Mouse (Mus musculus): ENCODE measurements around the gene Def6. TPM values are rescaled to one million over a fixed set of nuclear protein-coding genes. Genes with fewer than 3 reads are reported as not detected.

Def6 gene
- total and polyA plus RNA-seq, 3 experiments, result 121 to 154 TPM; not detected in 1

DNA sequence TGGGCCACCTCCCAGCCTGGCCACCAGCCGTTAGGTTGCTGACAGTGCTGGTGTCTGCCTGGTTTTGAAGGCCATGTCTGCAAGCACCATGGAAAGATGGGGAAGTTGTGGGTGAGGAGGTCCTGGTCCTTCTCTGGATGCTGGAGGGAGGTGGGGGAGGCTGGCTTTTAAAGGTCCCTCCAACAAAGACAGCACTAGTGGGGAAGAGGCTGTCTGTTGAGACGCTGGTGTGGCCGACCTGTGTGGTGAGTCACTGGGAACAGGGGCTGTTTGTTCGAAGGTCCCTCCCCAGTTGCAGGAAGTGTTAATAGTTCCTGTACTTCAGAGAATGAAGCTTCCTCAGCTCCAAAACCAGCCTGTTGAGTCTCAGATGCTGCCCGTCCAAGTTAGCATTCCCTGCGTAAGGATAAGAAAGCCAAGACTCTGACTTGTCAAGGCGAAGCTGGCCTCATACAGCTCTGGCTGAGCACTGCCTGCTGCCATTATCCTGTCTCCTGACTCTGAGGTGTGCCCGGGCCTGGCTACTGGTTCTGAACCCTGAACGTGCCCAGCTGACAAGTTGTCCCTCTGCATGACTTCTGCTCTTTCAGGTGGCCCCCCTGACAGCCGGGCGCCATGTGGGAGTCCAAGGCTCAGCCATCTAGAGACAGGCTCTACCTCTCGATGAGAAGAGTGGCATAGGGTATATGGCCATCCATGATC, 44.2 kb downstream of the Def6 start:
- no peaks in the 10 kb centered on the region for H3K79me2 ChIP-seq (ENCODE audit: control insufficient read depth, insufficient read depth, low read length, poor library complexity)
- DNase-seq (ENCODE audit: low read depth, low spot score), result no peak
- no peak overlapping the region for H3K9ac ChIP-seq (ENCODE audit: control insufficient read depth, low read depth, low read length, poor library complexity, severe bottlenecking)
- no peak overlapping the region for H3K4me3 ChIP-seq (ENCODE audit: control insufficient read depth in 1 of 2, insufficient read depth in 1 of 2, low read depth in 2 of 2, low read length in 2 of 2)
- H3K4me1 ChIP-seq (ENCODE audit: control insufficient read depth in 1 of 2, insufficient read depth in 2 of 2, low read length in 2 of 2), result peaks cover 3 to 12% of the 10 kb centered on the region in 2 experiments; a peak in 3 of 4 replicates
- no peaks in the 10 kb centered on the region for H3K9me3 ChIP-seq (replicated peaks; ENCODE audit: insufficient read depth, low read length)
- H3K27me3 ChIP-seq (ENCODE audit: control insufficient read depth in 1 of 2, insufficient read depth in 2 of 2, low read length in 2 of 2), result no peaks in the 10 kb centered on the region
- no peak overlapping the region for H3K27ac ChIP-seq (ENCODE audit: control insufficient read depth, low read depth, low read length)
- peaks cover 0 to 6% of the 10 kb centered on the region in 2 experiments; a peak in 3 of 4 replicates for H3K36me3 ChIP-seq (ENCODE audit: control insufficient read depth in 1 of 2, insufficient read depth in 2 of 2, low read length in 2 of 2)
- TF ChIP-seq USF1 (IDR thresholded peaks at IDR 0.05; ENCODE audit: low read depth, low read length) (no peak), CHD1 (IDR thresholded peaks at IDR 0.05; ENCODE audit: low read depth, low read length) (no peak), KAT2A (conservative IDR thresholded peaks at IDR 0.05; ENCODE audit: low read depth, low read length) (no peak), CTCF (IDR thresholded peaks at IDR 0.05 in 2 of 3, conservative IDR thresholded peaks at IDR 0.05 in 1 of 3; ENCODE audit: control insufficient read depth in 1 of 3, insufficient read depth in 1 of 3, low read depth in 2 of 3, low read length in 3 of 3, poor library complexity in 1 of 3, severe bottlenecking in 1 of 3) (no peak), NRF1 (IDR thresholded peaks at IDR 0.05; ENCODE audit: insufficient read depth, low read depth, low read length, poor library complexity, severe bottlenecking) (no peak), USF2 (IDR thresholded peaks at IDR 0.05; ENCODE audit: borderline replicate concordance in 1 of 2, insufficient read depth in 1 of 2, low read depth in 1 of 2, low read length in 2 of 2) (no peak), MAZ (IDR thresholded peaks at IDR 0.05; ENCODE audit: low read depth, low read length) (no peak), MXI1 (IDR thresholded peaks at IDR 0.05; ENCODE audit: low read depth, low read length) (no peak), POLR2AphosphoS5 (IDR thresholded peaks at IDR 0.05; ENCODE audit: borderline replicate concordance, low read depth, low read length) (no peak), RAD21 (IDR thresholded peaks at IDR 0.05; ENCODE audit: low read depth, low read length) (no peak), HCFC1 (IDR thresholded peaks at IDR 0.05; ENCODE audit: low read depth, low read length) (no peak), GABPA (IDR thresholded peaks at IDR 0.05; ENCODE audit: low read depth, low read length) (no peak), ZMIZ1 (IDR thresholded peaks at IDR 0.05; ENCODE audit: low read depth, low read length) (no peak)

DNA sequence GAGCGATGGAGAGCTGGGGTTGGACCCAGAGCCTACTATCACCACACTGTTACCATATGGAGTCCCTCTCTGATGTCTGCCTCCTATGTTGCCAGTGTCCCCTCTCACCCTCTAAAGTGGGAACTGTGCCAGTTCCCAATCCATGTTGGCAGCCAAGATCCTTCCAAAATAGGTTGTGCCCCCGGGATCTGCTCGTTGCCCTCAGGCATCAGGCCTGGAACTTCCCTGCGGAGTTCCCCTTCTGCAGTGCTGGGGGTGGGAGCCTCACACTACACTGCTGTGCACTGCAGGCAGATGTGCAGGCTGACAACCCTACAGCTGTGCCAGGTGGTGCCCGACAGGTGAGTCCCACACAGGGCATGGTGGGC, 44.7 kb downstream of the Def6 start:
- DNase-seq (ENCODE audit: low read depth, low spot score), result no peak
- Histone ChIP-seq H3K4me1 (ENCODE audit: control insufficient read depth in 1 of 2, insufficient read depth in 2 of 2, low read length in 2 of 2) (peaks cover 3 to 17% of the 10 kb centered on the region in 2 experiments; a peak in 3 of 4 replicates), H3K27me3 (ENCODE audit: control insufficient read depth in 1 of 2, insufficient read depth in 2 of 2, low read length in 2 of 2) (no peaks in the 10 kb centered on the region), H3K9ac (ENCODE audit: control insufficient read depth, low read depth, low read length, poor library complexity, severe bottlenecking) (no peak overlapping the region), H3K4me3 (ENCODE audit: control insufficient read depth in 1 of 2, insufficient read depth in 1 of 2, low read depth in 2 of 2, low read length in 2 of 2) (no peak overlapping the region), H3K27ac (ENCODE audit: control insufficient read depth, low read depth, low read length) (no peak overlapping the region), H3K36me3 (ENCODE audit: control insufficient read depth in 1 of 2, insufficient read depth in 2 of 2, low read length in 2 of 2) (peaks cover 0 to 12% of the 10 kb centered on the region in 2 experiments; a peak in 3 of 4 replicates), H3K9me3 (replicated peaks; ENCODE audit: insufficient read depth, low read length) (no peaks in the 10 kb centered on the region), H3K79me2 (ENCODE audit: control insufficient read depth, insufficient read depth, low read length, poor library complexity) (no peaks in the 10 kb centered on the region)
- no peak for TF ChIP-seq E2F4 (IDR thresholded peaks at IDR 0.05; ENCODE audit: borderline replicate concordance, low read depth, low read length)
- TF ChIP-seq ZNF384 (IDR thresholded peaks at IDR 0.05; ENCODE audit: low read depth, low read length), result no peak
- no peak for TF ChIP-seq CHD2 (IDR thresholded peaks at IDR 0.05; ENCODE audit: low read length)
- no peak for TF ChIP-seq MXI1 (IDR thresholded peaks at IDR 0.05; ENCODE audit: low read depth, low read length)
- TF ChIP-seq MAZ (IDR thresholded peaks at IDR 0.05; ENCODE audit: low read depth, low read length), result no peak
- TF ChIP-seq EP300 (IDR thresholded peaks at IDR 0.05; ENCODE audit: low read depth in 1 of 2, low read length in 2 of 2), result no peak
- no peak for TF ChIP-seq BHLHE40 (IDR thresholded peaks at IDR 0.05; ENCODE audit: borderline replicate concordance, low read depth, low read length)
- TF ChIP-seq HCFC1 (IDR thresholded peaks at IDR 0.05; ENCODE audit: low read depth, low read length), result no peak
- TF ChIP-seq POLR2AphosphoS2 (IDR thresholded peaks at IDR 0.05; ENCODE audit: low read length), result no peak
- TF ChIP-seq MAX (IDR thresholded peaks at IDR 0.05; ENCODE audit: low read length), result no peak
- TF ChIP-seq MYC (IDR thresholded peaks at IDR 0.05; ENCODE audit: low read depth, low read length), result no peak
- no peak for TF ChIP-seq RAD21 (IDR thresholded peaks at IDR 0.05; ENCODE audit: low read depth, low read length)
- no peak for TF ChIP-seq MAFK (IDR thresholded peaks at IDR 0.05; ENCODE audit: borderline replicate concordance, low read depth, low read length)
- TF ChIP-seq UBTF (IDR thresholded peaks at IDR 0.05; ENCODE audit: borderline replicate concordance, insufficient read depth, low read depth, low read length), result no peak
- no peak for TF ChIP-seq NELFE (IDR thresholded peaks at IDR 0.05; ENCODE audit: low read depth, low read length)
- TF ChIP-seq TAL1 (IDR thresholded peaks at IDR 0.05; ENCODE audit: low read length), result no peak
- no peak for TF ChIP-seq TCF12 (IDR thresholded peaks at IDR 0.05; ENCODE audit: low read depth, low read length)
- TF ChIP-seq ZKSCAN1 (IDR thresholded peaks at IDR 0.05; ENCODE audit: low read depth, low read length), result no peak
- no peak for TF ChIP-seq GABPA (IDR thresholded peaks at IDR 0.05; ENCODE audit: low read depth, low read length)
